Mouse (Mus musculus) ES-Bruce4 (cell line): Measurements from ENCODE around the gene Gm11168.
"Not testable (repeated sequence)": the region's sequence is repeated elsewhere in the genome, so short reads cannot be mapped to it uniquely, and the experiment has no call there.

Experiments
- CTCF ChIP-seq: IDR thresholded peaks from one replicate; pipeline ENCODE4 v1.8.1; 2011; ENCODE audit warnings: low read depth, low read length
- EP300 ChIP-seq: IDR thresholded peaks from 2 replicates; pipeline ENCODE4 v1.6.1; 2011; ENCODE audit warnings: low read depth, low read length; ENCODE audit not compliant: insufficient read depth
- POLR2A ChIP-seq: IDR thresholded peaks from one replicate; pipeline ENCODE4 v1.8.1; 2011; ENCODE audit warnings: low read length; ENCODE audit not compliant: insufficient read depth

- not testable (repeated sequence) for TF ChIP-seq CTCF, POLR2A, EP300
Observed at GRCm38 (mm10) chr9:3036577-3036976, 33.4 kb downstream of the Gm11168 start, which contains the start of gene Gm10715.
